Mouse (Mus musculus) cerebellum, adult 11 months (tissue): ENCODE data around the gene Stx11.

ENCODE experiments used
- DNase-seq: peaks from one replicate; pipeline ENCODE4 v3.0.0; 2022

Stx11 gene

DNA sequence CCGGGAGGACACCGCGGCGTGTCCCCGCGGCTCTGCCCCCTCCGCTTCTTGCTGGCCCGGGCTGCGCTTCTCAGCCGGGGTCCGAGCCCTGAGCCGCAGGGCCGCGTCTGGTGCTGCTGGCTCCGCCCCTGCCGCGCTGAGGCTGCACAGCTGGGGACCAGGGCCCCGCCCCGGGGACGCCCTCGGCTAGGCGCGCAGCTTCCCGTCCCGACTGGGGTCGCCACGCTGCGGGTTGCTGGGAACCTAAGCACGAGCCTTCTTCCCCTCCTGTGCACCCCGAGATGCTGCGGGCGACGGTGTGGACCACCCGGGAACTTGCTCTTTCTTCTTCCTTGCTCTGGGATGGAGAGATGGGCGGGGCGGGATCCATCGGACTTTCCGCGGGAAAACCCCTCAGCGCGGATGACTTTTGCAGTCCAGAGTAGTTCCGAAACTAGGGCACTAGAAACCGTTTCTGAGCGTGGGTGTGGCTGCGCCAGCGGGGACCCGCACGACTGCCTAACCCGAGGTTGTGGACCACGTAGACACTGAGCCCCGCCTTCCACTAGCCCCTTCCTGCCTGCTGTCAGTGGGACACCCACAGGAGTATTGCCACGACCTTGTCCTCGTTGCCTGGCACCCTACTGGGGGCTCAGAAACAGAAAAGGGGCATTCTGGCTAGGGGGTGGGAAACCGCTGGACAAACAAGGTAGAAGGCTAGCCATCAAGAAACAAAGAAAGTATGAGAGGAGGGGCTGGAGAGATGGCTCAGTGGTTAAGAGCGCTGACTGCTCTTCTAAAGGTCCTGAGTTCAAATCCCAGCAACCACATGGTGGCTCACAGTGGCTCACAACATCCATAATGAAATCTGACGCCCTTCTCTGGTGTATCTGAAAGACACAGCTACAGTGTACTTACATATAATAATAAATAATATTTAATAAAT is at the start of gene Stx11:
TSS of gene Stx11 (minus strand) at position 148 of the 925 bp plus-strand sequence.
- DNase-seq = peak; percentile 7

DNA sequence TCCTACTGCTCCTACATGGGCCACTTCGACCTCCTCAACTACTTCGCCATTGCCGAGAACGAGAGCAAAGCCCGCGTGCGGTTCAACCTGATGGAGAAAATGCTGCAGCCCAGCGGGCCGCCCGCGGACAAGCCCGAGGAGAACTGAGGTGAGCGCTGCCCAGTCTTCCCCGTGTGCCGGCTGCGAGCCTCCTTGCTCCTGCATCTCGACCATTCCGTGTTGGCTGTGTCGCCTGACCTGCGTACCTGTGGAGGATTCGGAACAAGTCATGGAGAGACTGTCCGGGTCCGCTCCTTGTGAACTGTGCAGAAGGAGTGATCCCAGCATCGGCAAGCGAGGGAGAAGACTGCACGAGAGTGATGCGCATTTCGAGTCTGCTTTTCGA is 44.6 kb upstream of the Stx11 start:
- no peak for DNase-seq

DNA sequence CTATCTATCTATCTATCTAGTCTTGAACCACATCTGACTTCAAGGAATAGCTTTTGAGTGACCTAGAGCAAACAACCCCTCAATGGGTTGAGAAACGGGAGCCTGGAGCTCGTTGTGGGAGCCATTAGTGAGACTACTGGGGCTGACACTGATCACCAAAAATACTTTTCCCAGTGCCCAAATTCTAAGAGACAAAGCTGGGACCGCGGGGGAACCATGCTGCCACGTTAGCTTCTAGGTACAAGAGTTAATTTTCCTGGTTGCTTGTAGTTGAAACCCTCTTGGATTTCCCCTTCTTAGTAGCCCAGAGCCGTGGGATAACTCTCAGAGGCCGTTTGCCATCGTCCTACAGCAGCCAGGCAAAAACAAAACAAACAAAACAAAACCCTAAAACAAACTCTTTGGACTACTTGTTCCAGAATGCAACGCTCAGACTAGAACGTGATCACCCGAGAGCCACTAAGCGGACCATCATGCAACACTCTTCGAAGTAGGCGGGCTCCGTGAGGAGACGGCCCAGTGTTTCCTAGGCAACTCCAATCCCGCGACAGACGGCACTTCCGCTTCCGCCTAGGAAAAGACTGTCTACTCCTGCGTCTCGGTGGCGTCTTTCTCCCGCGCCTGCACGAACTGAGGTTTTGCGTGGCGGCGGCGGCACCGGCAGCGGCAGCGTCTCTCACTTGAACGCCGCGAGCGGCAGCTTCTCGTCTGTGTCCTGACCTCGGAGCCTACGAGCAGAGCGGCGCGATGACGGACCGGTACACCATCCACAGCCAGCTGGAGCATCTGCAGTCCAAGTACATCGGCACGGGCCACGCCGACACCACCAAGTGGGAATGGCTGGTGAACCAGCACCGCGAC is 44.0 kb upstream of the Stx11 start:
- DNase-seq = peak; percentile 91

DNA sequence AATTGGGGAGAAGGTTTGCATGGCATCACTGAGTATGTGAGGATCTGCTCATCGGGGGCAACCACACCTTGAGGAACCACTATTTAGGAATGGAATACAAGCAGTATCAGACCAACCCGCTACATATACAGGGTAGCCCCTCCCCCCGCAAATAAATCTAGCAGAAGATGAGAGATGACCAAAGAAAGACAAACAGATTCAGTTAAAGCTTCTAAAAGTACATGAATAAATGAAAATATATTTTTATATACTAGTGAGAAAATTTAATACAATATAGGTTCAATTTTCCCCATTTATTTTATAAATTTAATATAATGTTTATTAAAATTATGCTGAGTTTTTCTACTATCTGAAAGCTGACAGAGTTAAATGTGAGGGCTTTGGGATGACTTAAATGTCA is 40.9 kb upstream of the Stx11 start, which contains the start of gene Sf3b5:
TSS of gene Sf3b5 (plus strand) at position 301 of the 400 bp plus-strand sequence.
- no peak for DNase-seq

DNA sequence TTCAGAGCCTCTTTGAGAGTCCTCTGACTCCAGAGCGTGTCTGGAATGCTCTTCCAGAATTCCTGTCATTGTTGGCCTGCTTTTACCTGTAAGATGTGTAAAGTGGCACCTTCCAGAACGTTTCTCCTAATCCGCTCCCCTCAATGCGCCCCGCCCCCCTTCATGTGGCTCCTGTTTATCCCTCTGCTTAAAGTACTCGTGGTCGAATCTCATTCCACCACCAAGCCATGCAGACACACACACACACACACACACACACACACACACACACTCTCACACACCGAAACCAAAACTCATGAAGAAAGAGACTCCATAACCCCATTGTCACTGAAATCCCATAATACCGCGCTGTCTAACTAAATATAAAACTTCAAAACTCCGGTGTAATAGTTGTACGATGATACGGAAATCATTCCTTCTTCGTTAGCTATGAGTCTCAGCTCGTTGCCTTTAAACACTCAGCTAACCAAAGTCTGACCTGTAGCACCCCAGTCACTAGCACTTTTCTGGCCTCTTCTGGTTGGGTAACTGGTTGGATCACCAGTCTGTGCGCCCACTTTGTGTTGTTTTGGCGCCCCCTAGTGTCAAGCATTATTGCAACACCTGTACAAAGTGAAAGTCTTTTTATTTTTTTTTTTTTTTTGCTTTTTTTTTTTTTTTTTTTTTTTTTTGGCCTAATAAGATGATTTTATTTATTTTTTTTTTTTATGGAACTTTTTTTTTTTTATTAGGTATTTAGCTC is 32.8 kb upstream of the Stx11 start:
- DNase-seq = peak; percentile 71

DNA sequence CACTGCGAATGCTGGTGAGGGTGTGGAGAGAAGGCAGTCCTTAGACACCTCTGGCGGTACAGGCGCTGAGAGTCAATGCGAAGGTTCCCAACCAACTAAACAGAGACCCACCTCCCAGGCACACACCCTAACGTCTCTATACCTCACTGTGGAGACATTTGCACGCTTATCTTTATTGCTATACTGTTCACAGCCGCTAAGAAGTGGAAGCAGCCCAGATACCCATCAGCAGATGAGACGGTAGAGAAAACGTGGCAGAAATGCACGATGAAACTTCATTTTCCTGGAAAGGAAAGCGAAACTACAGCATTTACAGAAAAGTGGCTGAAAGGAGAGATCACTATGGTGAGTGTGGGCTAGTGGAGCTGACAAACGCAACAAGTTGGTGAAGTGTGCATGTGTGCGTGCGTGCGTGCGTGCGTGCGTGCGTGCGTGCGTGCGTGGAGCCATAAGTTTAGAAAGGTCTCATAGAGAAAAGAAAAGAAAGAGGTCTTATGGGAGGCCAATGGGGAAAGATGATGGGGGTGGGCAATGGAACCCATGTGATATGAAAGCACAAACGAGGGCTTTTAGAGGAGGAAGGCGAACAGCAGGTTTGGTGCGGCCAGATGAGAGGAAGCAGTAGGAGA is 29.4 kb upstream of the Stx11 start:
- DNase-seq = no peak

DNA sequence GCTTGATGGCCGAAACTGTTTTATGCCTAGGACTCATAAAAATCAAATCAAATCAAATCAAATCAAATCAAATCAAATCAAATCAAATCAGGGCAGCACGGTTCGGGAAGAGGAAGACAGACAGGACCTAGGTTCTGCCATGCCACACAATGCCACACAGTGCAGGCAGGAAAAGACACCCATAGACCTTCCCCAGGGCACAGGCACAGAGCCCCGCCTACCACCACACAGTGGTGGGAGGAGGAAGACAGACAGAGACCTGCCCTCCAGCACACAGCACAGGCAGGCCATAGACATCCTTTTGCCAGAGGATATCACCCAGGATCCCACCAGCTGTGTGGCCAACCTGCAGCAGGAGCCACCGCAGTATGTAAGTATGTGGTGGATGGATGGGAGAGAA is 27.9 kb upstream of the Stx11 start:
- DNase-seq = no peak

DNA sequence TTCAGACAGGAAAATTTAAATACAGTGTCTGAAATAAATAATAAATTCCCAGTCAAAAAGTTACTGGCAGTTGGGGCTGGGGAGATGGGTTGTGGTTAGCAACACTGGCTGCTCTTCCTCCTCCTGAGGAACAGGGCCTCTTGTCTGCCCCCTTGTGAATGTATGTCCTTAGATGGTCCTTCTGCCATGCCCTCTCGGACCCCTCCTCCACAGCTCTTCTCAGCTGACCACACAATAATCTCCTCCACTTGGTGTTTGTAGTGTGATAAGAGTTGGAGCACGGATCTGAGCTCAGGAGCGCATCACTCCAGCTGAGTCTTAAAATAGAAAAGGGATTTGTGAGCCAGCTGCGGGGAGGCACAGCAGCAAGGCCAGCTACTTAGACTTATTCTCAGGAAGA is 22.8 kb upstream of the Stx11 start:
- DNase-seq = no peak

DNA sequence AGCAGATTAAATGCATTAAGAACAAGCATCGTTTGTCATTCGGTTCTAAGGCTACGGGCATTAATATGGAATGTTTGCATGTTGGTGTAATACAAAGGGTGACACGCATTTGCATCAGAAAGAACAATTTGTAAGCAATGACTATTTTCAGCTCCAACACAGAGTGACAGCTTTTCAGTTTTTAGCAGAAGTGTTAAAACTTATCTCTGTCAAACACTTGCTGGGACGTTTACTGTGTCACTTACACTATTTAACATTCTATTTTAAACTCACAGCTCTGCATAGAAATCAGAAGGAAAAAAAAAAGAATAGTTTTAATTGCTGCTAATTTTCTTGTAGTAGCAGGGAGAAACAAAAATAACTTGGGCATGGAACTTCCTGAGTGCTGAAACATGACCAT is 22.4 kb upstream of the Stx11 start:
- DNase-seq = no peak

DNA sequence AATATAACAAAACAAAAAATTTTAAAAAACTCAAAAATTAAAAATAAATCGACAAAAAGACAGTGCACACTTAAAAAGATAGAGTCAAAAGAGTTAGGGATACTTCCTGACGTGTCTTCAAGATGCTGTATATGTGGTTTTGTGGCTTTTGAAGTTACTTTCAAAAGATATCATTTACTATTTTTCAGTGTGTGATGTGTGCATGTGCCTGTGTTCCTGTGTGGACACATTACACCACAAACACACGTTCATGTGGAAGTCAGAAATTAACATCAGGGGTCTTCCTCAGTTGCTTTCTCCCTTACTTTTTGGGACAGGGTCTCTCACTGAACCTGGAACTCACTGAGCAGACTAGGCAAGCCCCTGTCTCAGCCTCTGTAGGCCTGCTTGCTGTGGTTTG is 20.9 kb upstream of the Stx11 start:
- no peak for DNase-seq

DNA sequence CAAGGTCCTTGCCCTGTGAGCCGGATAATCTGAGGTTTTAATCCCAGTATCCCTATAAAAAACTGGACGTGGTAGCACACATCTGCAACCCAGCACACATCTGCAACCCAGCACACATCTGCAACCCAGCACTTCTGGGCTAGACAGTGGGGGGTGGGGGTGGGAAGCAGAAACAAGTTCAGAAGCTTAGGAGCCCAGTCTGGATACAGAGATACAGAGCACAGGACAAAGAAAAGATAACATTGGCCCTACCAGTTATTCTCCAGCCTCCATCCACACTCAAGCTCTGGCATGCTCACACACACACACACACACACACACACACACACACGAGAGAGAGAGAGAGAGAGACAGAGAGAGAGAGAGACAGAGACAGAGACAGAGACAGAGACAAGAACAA is 19.4 kb upstream of the Stx11 start:
- no peak for DNase-seq

DNA sequence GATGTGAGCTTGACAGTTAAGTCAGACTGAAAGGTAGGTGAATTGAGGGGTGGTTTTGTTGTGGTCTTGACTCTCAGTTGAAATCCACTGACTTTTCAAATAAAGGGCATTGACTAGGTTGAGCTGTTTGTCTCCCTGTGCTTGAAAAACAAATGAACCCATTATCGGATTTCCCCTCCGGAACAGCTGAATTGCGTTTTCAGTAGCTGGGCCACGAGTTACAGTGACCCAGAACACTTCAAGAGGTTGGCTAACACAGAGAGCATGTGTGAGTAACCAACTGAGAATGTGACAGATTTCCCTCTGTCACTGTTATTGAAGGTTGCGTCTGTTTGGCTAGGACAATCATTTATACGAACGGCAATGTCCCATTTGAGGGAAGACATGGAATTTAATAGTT is 17.0 kb upstream of the Stx11 start:
- no peak for DNase-seq

DNA sequence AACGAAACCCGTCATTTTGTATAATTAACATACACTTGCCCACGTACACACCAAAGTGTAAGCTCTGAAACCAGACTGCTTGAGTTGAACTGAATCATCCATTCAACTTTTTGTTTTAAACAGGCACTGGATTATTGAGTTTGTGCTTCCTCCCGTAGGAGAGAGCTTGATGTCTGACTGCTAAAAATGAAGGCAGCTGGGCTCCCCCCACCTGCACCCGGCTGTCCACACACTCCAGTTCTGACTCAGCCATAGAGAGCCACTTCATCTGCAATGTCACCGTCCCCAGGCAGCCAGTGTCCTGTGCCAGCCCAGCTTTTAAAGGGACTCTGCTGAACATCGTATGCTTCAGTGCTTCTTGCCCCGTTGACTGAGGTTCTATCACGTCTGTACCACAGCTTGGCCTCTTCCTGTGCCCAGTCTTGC is 13.7 kb upstream of the Stx11 start:
- no peak for DNase-seq

DNA sequence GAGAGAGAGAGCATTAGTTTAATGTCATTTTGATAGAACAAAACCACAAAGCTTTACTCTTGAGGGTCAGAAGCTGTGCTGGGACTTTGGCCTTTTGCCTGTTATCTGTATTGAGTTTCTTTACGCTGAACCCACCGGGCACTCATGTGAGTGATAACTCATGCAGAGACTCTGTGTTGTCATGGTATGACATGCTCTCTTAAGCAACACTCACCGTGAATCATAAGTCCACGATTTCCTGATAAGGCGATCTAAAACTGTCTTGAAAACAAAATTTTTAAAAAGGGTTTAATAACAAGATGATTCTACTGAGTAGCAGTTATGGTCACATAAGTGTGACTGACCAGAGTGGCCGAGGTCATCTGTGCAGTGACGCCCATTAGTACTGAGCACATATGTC is 12.5 kb upstream of the Stx11 start:
- no peak for DNase-seq

DNA sequence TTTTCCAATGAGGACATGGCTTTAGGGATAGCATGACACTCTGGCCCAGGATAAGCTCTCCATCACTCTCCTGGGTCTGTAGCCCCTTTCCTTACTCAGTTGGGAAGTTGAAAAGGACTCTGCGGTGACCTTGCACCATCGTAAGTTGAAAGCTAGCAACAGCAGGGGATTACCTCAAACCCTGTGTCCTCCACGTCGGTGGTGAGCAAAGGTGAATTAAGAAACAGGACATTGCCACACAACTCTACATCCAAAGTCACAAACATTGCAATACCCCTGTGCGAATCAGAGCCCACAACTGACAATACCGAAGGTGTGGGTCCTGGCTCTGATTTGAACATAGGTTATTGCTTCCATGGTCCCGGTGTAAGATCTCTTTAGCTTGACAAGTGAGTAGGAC is 11.9 kb upstream of the Stx11 start:
- DNase-seq = no peak

DNA sequence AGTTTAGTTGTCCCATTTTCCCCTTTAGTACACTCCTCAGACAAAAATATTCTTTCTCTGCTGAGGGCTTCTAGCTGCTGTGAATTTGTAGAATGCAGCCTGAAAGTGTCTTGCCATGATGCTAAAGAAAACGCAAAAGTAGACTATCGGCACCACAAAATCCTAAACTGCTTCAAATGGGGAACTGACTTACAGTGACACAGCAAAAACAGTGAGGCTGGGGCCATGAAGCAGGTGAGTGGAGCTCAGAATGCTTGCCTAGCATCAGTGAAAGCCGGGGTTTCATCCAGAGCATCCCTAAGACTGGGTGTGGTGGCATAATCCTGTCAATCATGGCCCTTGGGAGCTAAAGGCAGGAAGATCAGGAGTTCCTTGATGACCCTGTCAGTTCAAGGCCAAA is 11.4 kb upstream of the Stx11 start:
- DNase-seq = no peak

DNA sequence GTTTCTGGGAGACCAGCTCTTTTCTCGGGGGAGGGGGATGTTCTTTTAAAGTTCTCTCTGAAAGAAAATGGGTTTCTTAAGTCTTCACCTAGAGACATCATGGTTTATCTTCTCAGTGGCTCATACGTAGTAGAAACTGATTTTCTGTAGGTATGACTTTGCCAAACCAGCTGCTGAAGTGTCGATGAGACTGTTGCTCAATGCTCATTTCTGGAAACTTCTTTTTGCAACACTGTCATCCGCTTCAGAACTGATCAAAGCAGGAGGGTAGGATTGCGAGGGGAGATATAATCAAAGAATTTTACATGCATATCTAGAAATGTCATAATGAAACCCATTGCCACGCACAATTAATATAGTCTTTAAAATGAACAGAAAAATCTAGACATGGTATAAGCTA is 10.5 kb upstream of the Stx11 start:
- no peak for DNase-seq

DNA sequence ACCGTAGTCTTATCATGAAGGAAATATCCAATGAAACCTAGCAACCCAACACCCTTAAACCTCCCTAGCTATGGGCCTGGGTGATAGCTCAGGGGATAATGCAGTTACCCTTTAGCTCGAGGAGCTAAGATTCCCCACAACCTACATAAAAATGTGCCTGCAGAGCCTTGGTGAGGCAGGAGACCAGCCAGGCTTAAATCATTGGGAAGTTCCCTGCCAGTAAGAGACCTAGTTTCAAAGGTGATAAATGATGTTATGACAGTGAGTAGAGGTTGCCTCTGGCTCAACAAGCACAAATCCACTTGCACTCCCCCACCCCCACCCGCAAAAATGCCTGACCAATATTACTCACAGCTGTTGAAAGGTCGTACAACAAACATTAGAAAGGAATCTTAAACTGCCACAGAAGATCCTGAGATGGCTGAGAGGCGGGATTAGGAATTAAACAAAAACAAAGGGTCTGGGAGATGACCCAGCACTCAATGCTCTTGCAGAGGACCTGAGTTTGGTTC is 1.6 kb upstream of the Stx11 start:
- DNase-seq = no peak

DNA sequence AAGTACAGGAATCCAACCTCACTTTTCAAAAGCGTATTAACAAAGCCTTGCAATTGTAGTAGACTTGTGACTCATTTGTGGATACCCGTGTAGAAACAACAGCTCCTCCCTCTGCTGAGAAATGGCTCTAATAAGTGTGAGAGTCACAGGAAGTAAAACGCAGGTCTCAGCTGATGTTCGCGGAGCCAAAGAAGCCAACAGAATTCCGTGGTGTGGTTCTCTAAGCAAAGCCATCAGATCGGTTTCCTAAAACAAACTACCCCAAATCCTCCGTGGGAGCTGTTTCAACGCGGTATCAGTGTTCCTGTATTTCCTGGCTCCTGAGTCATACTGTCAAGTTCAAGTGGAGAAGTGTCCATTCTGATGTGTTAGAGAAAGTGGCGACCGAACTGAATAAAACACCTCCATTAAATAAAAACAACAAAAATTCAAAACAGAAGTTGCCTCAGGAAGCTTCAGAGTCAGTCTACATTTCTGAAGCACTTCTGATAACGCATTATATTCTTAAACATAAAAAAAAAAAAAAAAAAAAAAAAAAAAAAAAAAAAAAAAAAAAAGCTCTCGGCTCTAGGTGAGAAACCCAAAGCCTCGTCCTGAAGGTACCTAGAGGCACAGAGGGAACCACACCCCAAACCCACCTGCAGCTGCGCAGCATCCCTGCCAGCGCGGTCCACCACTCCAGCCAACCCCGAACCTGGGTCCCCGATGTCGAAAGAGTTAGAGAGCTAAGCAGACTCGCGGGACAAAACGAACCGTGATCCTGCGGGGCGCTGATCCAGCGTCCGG is 543 bp downstream of the Stx11 start:
- DNase-seq = no peak

DNA sequence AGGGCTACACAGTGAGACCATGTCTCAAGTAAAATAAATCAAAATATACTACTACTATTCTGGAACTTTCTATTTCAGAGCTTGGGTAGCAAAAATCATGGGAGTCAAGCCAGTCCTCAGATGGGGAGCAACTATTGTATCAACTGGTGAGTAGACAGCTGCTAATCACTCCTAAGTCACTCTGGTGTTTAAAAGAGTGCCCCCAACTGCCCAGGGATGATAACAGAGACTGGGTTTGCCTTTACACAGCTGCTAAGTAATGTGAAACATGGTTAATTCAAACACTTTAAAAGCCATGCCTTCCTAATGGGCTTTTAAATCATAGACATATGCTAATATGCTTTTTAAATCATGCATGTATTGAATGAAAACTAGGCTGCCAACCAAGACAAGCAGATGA is 1.9 kb downstream of the Stx11 start:
- DNase-seq = no peak

DNA sequence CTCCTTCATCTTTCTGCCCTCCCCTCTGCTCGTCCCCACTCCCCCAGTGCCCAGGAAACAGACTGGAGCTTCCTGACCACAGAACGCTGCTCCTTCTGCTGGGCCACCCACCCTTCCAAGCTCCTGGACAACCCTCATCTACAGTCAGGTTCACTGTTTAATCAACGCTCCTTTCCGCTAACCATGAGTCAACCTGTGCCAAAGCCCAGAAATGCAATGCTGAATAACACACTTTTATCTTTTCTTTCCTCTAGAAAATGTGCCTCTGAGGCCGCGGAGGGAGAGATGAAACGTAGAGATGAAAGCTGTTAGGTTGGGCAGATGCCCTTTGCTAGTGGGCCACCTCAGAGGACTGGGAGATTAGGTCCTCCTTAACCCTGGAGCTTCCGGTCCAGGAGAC is 2.6 kb downstream of the Stx11 start:
- DNase-seq = no peak

DNA sequence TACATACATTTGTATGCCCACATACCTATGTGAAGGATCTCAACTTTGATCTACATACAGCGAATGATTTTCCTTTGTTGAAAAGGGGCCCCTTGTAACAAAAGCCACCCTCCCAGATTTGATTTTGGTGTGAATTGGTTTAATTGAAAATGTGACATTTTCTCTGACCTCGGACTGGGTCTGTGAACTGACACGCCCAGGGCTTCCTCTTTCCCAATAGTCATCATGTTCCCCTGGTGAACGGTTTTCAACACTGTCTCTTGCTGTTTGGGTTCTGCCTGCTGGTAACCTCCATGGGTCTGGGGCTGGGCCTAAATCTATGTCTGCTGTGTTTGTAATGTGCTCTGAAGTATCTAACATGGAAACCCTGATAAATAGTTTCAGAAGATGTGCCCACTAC is 6.8 kb downstream of the Stx11 start:
- DNase-seq = no peak
